ENCODE assay signal across 9 mouse cellular contexts in the genomic region with DNA sequence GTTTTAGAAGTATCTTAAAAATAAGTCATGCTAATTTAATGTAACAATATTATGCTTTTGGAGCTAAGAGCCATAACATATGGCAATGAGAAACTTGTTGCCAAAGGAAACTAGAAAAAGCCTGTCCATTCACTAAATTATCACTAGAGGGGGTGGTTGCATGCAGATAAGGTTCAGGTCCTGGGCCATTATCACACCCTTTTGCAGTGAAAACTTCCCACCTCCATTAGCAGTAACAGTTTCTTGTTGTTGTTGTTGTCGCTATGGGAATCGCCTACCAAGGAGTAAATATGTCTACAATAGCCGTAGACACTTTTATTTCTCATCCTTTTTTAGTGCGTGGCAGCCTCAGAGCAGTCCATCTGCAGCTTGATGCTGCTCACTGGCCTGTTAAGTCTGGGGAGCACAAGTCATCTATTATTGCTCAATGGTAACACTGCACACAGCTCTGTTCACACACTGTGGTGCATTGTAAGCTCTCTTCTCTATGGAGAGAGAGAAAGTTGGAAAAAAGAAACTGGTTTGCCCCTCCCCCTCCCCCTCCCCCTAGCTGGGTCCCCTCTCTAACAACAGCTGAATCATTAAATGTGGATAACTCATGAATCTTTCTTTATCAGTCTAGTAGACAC.
DNase-seq lines count a peak whose midpoint lies in the region; ATAC-seq and TF ChIP-seq lines count a peak whose summit lies in the region.
"Had no signal": no experiment of that assay in that cellular context is flagged by ENCODE, and none has a peak within 500 bp of the region (broad histone marks: within the 10 kb centered on the region; RNA-seq: fewer than 3 reads in every experiment).

No protein-coding gene starts in this region.

- TF ChIP-seq CTCF in forebrain, postnatal 0 days (IDR thresholded peaks at IDR 0.05; ENCODE audit: low read depth) = peak; percentile 32; the same call in 1 of the 2 replicates

- no peaks in the 10 kb centered on the region for H3K9me3 ChIP-seq in forebrain, postnatal 0 days (ENCODE audit: low read length)
- H3K9me3 ChIP-seq in forebrain, embryonic 16.5 days (ENCODE audit: control insufficient read depth, low read length) = no peaks in the 10 kb centered on the region
- H3K9me3 ChIP-seq in midbrain, embryonic 12.5 days = no peaks in the 10 kb centered on the region
- no peaks in the 10 kb centered on the region for H3K9me3 ChIP-seq in midbrain, embryonic 16.5 days (replicated peaks; ENCODE audit: control insufficient read depth, low read length, poor library complexity, severe bottlenecking)
- H3K9me3 ChIP-seq in limb, embryonic 13.5 days = no peaks in the 10 kb centered on the region
- H3K9me3 ChIP-seq in heart, embryonic 10.5 days = no peaks in the 10 kb centered on the region

- no peak overlapping the region for H3K9ac ChIP-seq in forebrain, postnatal 0 days
- H3K9ac ChIP-seq in forebrain, embryonic 16.5 days (replicated peaks; ENCODE audit: low read depth, low read length) = no peak overlapping the region
- no peak overlapping the region for H3K9ac ChIP-seq in midbrain, embryonic 12.5 days (replicated peaks)
- H3K9ac ChIP-seq in midbrain, embryonic 16.5 days (ENCODE audit: low read depth, low read length) = no peak overlapping the region
- H3K9ac ChIP-seq in limb, embryonic 13.5 days = no peak overlapping the region

- H3K4me1 ChIP-seq in forebrain, postnatal 0 days (ENCODE audit: insufficient read depth) = no peaks in the 10 kb centered on the region
- no peaks in the 10 kb centered on the region for H3K4me1 ChIP-seq in forebrain, embryonic 16.5 days (replicated peaks; ENCODE audit: control insufficient read depth, insufficient read depth, low read length)
- H3K4me1 ChIP-seq in midbrain, embryonic 12.5 days = 0 out of 2 replicates have a peak, but pooled peaks cover 5% of the 10 kb centered on the region
- H3K4me1 ChIP-seq in midbrain, embryonic 16.5 days (ENCODE audit: control insufficient read depth, insufficient read depth, low read length) = no peaks in the 10 kb centered on the region
- H3K4me1 ChIP-seq in limb, embryonic 13.5 days = no peaks in the 10 kb centered on the region
- H3K4me1 ChIP-seq in heart, embryonic 10.5 days = no peaks in the 10 kb centered on the region

- 32% methylated on average over 4 of the region's 4 CpGs for WGBS in forebrain, postnatal 0 days
- 36% methylated on average over 4 of the region's 4 CpGs for WGBS in forebrain, embryonic 16.5 days
- WGBS in midbrain, embryonic 12.5 days = 40% methylated on average over 4 of the region's 4 CpGs
- 41% methylated on average over 4 of the region's 4 CpGs for WGBS in midbrain, embryonic 16.5 days
- 47% methylated on average over 4 of the region's 4 CpGs for WGBS in limb, embryonic 13.5 days
- 42% methylated on average over 4 of the region's 4 CpGs for WGBS in heart, embryonic 10.5 days

- peak; percentile 11 for DNase-seq in forebrain, postnatal 0 days
- DNase-seq in adrenal gland, postnatal 36 days = no peak
- DNase-seq in frontal cortex, postnatal 25 days (ENCODE audit: low spot score in 2 of 2) = no peak
- DNase-seq in heart, embryonic 10.5 days (ENCODE audit: low spot score) = no peak
- DNase-seq: gastrocnemius, postnatal 14 days had no signal

- H3K4me3 ChIP-seq in forebrain, postnatal 0 days (ENCODE audit: low read depth, low read length) = no peak overlapping the region
- no peak overlapping the region for H3K4me3 ChIP-seq in forebrain, embryonic 16.5 days (replicated peaks; ENCODE audit: low read length)
- no peak overlapping the region for H3K4me3 ChIP-seq in midbrain, embryonic 12.5 days
- H3K4me3 ChIP-seq in midbrain, embryonic 16.5 days (ENCODE audit: low read depth, low read length) = no peak overlapping the region
- no peak overlapping the region for H3K4me3 ChIP-seq in limb, embryonic 13.5 days
- H3K4me3 ChIP-seq in heart, embryonic 10.5 days = no peak overlapping the region

- H3K36me3 ChIP-seq in forebrain, postnatal 0 days (ENCODE audit: insufficient read depth) = no peaks in the 10 kb centered on the region
- no peaks in the 10 kb centered on the region for H3K36me3 ChIP-seq in forebrain, embryonic 16.5 days (ENCODE audit: control insufficient read depth, insufficient read depth)
- H3K36me3 ChIP-seq in midbrain, embryonic 12.5 days = no peaks in the 10 kb centered on the region
- H3K36me3 ChIP-seq in midbrain, embryonic 16.5 days (ENCODE audit: control insufficient read depth, insufficient read depth, low read length) = no peaks in the 10 kb centered on the region
- H3K36me3 ChIP-seq in limb, embryonic 13.5 days = no peaks in the 10 kb centered on the region
- H3K36me3 ChIP-seq in heart, embryonic 10.5 days = no peaks in the 10 kb centered on the region

- peak; percentile 40 for ATAC-seq in forebrain, postnatal 0 days
- no peak for ATAC-seq in forebrain, embryonic 16.5 days
- peak; percentile 58; the same call in 1 of the 2 replicates for ATAC-seq in midbrain, embryonic 12.5 days (ENCODE audit: low FRiP score, low read depth)
- no peak for ATAC-seq in midbrain, embryonic 16.5 days
- ATAC-seq in limb, embryonic 13.5 days (ENCODE audit: low FRiP score, low read depth) = peak; percentile 19; the same call in 1 of the 2 replicates

- H3K4me2 ChIP-seq in forebrain, postnatal 0 days (ENCODE audit: low read depth) = no peak overlapping the region
- H3K4me2 ChIP-seq in forebrain, embryonic 16.5 days (ENCODE audit: low read length) = no peak overlapping the region
- H3K4me2 ChIP-seq in midbrain, embryonic 12.5 days (replicated peaks) = no peak overlapping the region
- H3K4me2 ChIP-seq in midbrain, embryonic 16.5 days (ENCODE audit: low read length) = no peak overlapping the region
- H3K4me2 ChIP-seq in limb, embryonic 13.5 days (replicated peaks) = no peak overlapping the region

- no peaks in the 10 kb centered on the region for H3K27me3 ChIP-seq in forebrain, postnatal 0 days (ENCODE audit: insufficient read depth, low read length)
- no peaks in the 10 kb centered on the region for H3K27me3 ChIP-seq in forebrain, embryonic 16.5 days (replicated peaks; ENCODE audit: control insufficient read depth, insufficient read depth, low read length)
- no peaks in the 10 kb centered on the region for H3K27me3 ChIP-seq in midbrain, embryonic 12.5 days
- no peaks in the 10 kb centered on the region for H3K27me3 ChIP-seq in midbrain, embryonic 16.5 days (ENCODE audit: control insufficient read depth, insufficient read depth, low read depth, low read length)
- H3K27me3 ChIP-seq in limb, embryonic 13.5 days = no peaks in the 10 kb centered on the region
- no peaks in the 10 kb centered on the region for H3K27me3 ChIP-seq in heart, embryonic 10.5 days (ENCODE audit: insufficient read depth, poor library complexity, severe bottlenecking)

- H3K27ac ChIP-seq in forebrain, postnatal 0 days (ENCODE audit: low read depth, low read length) = no peak overlapping the region
- no peak overlapping the region for H3K27ac ChIP-seq in forebrain, embryonic 16.5 days (ENCODE audit: low read length)
- no peak overlapping the region for H3K27ac ChIP-seq in midbrain, embryonic 12.5 days (replicated peaks)
- H3K27ac ChIP-seq in midbrain, embryonic 16.5 days (ENCODE audit: low read length) = no peak overlapping the region
- no peak overlapping the region for H3K27ac ChIP-seq in limb, embryonic 13.5 days
- no peak overlapping the region for H3K27ac ChIP-seq in heart, embryonic 10.5 days

Comparison
In these comparisons a context has a peak if more than half of its experiments do, and no peak if none do; other contexts are left out.
1. ATAC-seq: peak in forebrain, postnatal 0 days (single experiment), midbrain, embryonic 12.5 days (single experiment) and limb, embryonic 13.5 days (single experiment); none in forebrain, embryonic 16.5 days (single experiment) and midbrain, embryonic 16.5 days (single experiment).